Mouse (Mus musculus): ENCODE results near the gene Ank2. TPM values are rescaled to one million over a fixed set of nuclear protein-coding genes. Genes with fewer than 3 reads are reported as not detected.

The Ank2 gene
- polyA plus RNA-seq, 1 experiment from 2014 or later, result 118 TPM

DNA sequence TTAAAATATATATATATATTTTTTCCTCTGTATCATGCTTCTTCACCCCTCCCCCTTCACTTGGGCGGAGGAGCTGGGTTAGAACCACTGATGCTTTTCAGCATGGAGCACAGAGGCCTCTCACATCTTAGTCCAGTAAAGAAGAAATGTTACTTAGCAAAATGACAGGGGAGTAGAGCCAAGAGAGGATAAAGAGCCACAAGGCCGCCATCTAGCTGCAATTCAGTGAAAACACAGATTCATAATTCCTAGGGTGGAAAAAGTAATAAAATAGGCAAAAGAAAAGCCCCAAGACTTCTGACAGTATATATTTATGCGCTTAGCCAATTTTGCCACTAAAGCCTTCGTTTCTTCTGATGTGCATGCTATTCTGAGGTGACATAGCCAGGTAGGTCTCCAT, 503.2 kb downstream of the Ank2 start:
- Histone ChIP-seq H3K36me3 (ENCODE audit: control insufficient read depth, insufficient read depth, low read length) (no peaks in the 10 kb centered on the region), H3K4me1 (replicated peaks; ENCODE audit: control insufficient read depth, insufficient read depth, low read length) (0 out of 2 replicates have a peak, but pooled peaks cover 3% of the 10 kb centered on the region), H3K27me3 (ENCODE audit: control insufficient read depth, insufficient read depth, low read length) (no peaks in the 10 kb centered on the region), H3K27ac (ENCODE audit: low read depth, low read length) (no peak overlapping the region), H3K9me3 (ENCODE audit: control insufficient read depth, low read length) (no peaks in the 10 kb centered on the region), H3K9ac (ENCODE audit: low read depth, low read length) (no peak overlapping the region), H3K4me2 (replicated peaks; ENCODE audit: low read depth, low read length) (no peak overlapping the region), H3K4me3 (ENCODE audit: low read depth, low read length) (no peak overlapping the region)
- WGBS, result 75% methylated on average over 4 of the region's 4 CpGs
- DNase-seq (ENCODE audit: low spot score) (no peak), ATAC-seq (ENCODE audit: low FRiP score) (no peak)

DNA sequence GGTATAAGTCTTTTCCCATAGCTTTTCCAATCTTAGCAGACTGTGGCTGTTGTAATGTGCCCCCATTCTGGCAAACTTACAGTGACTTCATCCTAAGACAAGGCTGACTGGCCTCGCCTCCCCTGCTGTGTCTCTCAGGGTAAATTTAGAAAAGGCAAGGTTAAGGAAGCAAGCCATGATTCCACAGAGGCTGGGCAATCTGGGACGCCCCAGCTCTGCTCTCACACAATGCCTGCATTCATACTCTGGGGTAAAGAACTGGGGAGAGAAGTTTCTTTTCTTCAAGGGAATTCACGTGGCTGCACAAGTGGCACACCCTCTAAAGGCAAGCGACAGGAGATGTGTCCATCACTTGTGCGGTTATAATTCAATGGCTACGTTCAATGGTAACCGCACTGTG, 505.0 kb downstream of the Ank2 start:
- Histone ChIP-seq H3K4me3 (ENCODE audit: low read depth, low read length) (no peak overlapping the region), H3K4me2 (replicated peaks; ENCODE audit: low read depth, low read length) (no peak overlapping the region), H3K27ac (ENCODE audit: low read depth, low read length) (peak overlapping the region; percentile 54; the same call in 1 of the 2 replicates), H3K9ac (ENCODE audit: low read depth, low read length) (no peak overlapping the region), H3K4me1 (replicated peaks; ENCODE audit: control insufficient read depth, insufficient read depth, low read length) (0 out of 2 replicates have a peak, but pooled peaks cover 3% of the 10 kb centered on the region), H3K36me3 (ENCODE audit: control insufficient read depth, insufficient read depth, low read length) (no peaks in the 10 kb centered on the region), H3K9me3 (ENCODE audit: control insufficient read depth, low read length) (no peaks in the 10 kb centered on the region), H3K27me3 (ENCODE audit: control insufficient read depth, insufficient read depth, low read length) (no peaks in the 10 kb centered on the region)
- 44% methylated on average over 7 of the region's 7 CpGs for WGBS
- ATAC-seq (ENCODE audit: low FRiP score) (peak; percentile 36), DNase-seq (ENCODE audit: low spot score) (peak; percentile 34)

DNA sequence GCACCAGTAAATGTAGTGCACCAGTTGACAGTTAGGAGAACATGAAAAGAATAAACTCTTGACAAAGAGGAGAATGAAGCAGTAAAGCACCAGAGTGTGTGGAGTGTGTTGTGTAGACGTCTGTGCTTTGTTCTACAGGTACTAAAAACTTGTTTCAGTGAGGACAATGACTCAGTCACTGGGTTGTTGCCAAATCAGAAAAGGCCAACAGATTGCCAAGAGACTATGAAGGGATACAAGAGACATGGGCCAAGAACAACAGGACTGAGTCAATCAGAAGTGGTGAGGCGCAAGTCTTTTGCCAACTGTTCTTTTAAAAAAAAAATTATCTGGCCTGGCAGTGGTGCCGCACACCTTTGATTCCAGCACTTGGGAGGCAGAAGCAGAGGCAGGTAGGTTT, 509.2 kb downstream of the Ank2 start:
- Histone ChIP-seq H3K4me1 (replicated peaks; ENCODE audit: control insufficient read depth, insufficient read depth, low read length) (no peaks in the 10 kb centered on the region), H3K9ac (ENCODE audit: low read depth, low read length) (no peak overlapping the region), H3K27me3 (ENCODE audit: control insufficient read depth, insufficient read depth, low read length) (no peaks in the 10 kb centered on the region), H3K27ac (ENCODE audit: low read depth, low read length) (no peak overlapping the region), H3K36me3 (ENCODE audit: control insufficient read depth, insufficient read depth, low read length) (no peaks in the 10 kb centered on the region), H3K9me3 (ENCODE audit: control insufficient read depth, low read length) (no peaks in the 10 kb centered on the region), H3K4me3 (ENCODE audit: low read depth, low read length) (no peak overlapping the region), H3K4me2 (replicated peaks; ENCODE audit: low read depth, low read length) (no peak overlapping the region)
- WGBS, result 94% methylated on average over 3 of the region's 3 CpGs
- ATAC-seq (ENCODE audit: low FRiP score), result no peak
- DNase-seq (ENCODE audit: low spot score), result no peak

DNA sequence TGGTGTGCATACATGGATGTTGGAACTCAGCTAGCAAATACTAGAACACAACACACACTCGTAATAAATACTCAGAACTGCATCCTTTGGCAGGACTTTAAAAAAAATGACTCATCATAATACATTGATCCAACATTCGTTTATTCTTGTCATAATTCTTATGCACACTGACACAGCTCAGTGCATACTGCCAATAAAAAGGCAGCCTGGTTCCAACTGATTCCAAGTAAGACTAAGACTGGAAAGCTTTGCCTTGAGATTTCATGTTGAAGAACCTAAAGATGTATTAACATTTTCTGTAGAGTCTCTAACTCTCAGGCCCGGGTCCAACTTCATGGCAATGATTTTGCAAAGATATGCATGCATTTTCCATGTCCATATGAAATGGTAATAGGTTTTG, 512.5 kb downstream of the Ank2 start:
- H3K9me3 ChIP-seq (ENCODE audit: control insufficient read depth, low read length), result no peaks in the 10 kb centered on the region

DNA sequence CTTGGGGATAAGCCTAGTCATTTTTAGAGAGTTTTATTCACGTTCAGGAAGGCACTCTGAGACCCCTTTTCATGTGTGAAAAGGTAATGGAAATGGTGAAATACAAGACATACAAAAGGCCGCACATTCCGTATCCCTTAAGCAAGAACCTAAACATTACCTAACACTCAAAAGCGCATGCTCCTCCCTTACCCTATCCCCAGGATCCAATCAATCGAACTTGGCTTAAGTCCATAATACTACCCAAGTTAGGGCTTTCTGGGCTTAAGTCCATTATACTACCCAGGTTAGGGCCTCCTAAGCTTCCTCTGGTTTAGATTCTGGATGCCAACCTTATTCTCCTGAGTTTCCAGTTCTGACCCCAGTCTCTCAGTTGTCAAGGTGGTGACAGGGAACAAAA, 516.3 kb downstream of the Ank2 start:
- Histone ChIP-seq H3K36me3 (ENCODE audit: control insufficient read depth, insufficient read depth, low read length) (no peaks in the 10 kb centered on the region), H3K9me3 (ENCODE audit: control insufficient read depth, low read length) (no peaks in the 10 kb centered on the region), H3K4me3 (ENCODE audit: low read depth, low read length) (no peak overlapping the region), H3K27me3 (ENCODE audit: control insufficient read depth, insufficient read depth, low read length) (no peaks in the 10 kb centered on the region), H3K9ac (ENCODE audit: low read depth, low read length) (no peak overlapping the region), H3K4me2 (replicated peaks; ENCODE audit: low read depth, low read length) (no peak overlapping the region), H3K4me1 (replicated peaks; ENCODE audit: control insufficient read depth, insufficient read depth, low read length) (no peaks in the 10 kb centered on the region), H3K27ac (ENCODE audit: low read depth, low read length) (no peak overlapping the region)
- ATAC-seq (ENCODE audit: low FRiP score) (no peak), DNase-seq (ENCODE audit: low spot score) (no peak)
- 86% methylated on average over 5 of the region's 5 CpGs for WGBS

More for the DNA sequence above, 512.5 kb downstream of the Ank2 start:
- Histone ChIP-seq H3K27ac (ENCODE audit: low read depth, low read length) (no peak overlapping the region), H3K36me3 (ENCODE audit: control insufficient read depth, insufficient read depth, low read length) (no peaks in the 10 kb centered on the region), H3K4me3 (ENCODE audit: low read depth, low read length) (no peak overlapping the region), H3K4me2 (replicated peaks; ENCODE audit: low read depth, low read length) (no peak overlapping the region), H3K27me3 (ENCODE audit: control insufficient read depth, insufficient read depth, low read length) (no peaks in the 10 kb centered on the region), H3K4me1 (replicated peaks; ENCODE audit: control insufficient read depth, insufficient read depth, low read length) (no peaks in the 10 kb centered on the region), H3K9ac (ENCODE audit: low read depth, low read length) (no peak overlapping the region)
- 82% methylated on average over 3 of the region's 3 CpGs for WGBS
- ATAC-seq (ENCODE audit: low FRiP score), result no peak
- DNase-seq (ENCODE audit: low spot score), result no peak

DNA sequence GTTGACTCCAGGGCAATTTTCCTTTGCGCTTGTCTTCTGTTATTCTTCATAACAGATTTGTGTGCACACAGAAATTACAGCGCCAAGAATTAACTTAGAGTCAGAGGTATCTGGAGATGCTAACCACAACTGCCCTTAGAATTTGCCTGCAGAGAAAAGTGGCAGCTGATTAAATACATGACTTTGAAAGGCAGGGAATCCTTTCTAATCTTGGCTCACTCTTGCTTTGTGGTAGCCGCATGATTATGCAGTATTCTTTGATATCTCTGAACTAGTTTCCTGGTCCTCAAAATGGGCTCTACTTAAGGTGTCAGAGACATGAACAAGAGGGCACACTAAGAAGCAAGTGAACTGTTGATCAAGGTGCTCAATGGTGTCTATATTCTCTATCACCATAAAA, 518.0 kb downstream of the Ank2 start:
- Histone ChIP-seq H3K4me3 (ENCODE audit: low read depth, low read length) (no peak overlapping the region), H3K4me2 (replicated peaks; ENCODE audit: low read depth, low read length) (no peak overlapping the region), H3K27me3 (ENCODE audit: control insufficient read depth, insufficient read depth, low read length) (no peaks in the 10 kb centered on the region), H3K9ac (ENCODE audit: low read depth, low read length) (no peak overlapping the region), H3K9me3 (ENCODE audit: control insufficient read depth, low read length) (no peaks in the 10 kb centered on the region), H3K27ac (ENCODE audit: low read depth, low read length) (no peak overlapping the region), H3K36me3 (ENCODE audit: control insufficient read depth, insufficient read depth, low read length) (no peaks in the 10 kb centered on the region), H3K4me1 (replicated peaks; ENCODE audit: control insufficient read depth, insufficient read depth, low read length) (no peaks in the 10 kb centered on the region)
- 98% methylated on average over 3 of the region's 3 CpGs for WGBS
- ATAC-seq (ENCODE audit: low FRiP score), result no peak
- DNase-seq (ENCODE audit: low spot score), result no peak

DNA sequence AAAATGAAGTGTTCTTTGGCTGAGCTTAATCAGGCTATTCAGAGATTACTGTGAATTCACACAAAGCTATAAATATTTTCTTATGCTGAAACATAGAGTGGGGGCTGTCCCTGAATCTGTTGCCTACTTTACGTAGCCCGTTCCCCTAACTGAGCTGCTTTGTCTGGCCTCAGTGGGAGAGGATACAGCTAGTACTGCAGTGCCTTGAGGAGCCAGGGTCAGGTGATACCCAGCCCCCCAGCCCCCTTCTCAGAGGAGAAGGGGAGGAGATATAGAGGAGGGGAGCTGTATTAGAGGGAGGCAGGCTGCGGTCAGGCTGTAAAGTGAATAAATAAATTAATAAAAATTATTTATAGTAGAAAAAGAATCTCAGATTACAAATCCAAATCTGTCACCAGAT, 519.5 kb downstream of the Ank2 start:
- ATAC-seq (ENCODE audit: low FRiP score) (0 out of 2 replicates have a peak, but pooled peaks have one; percentile 52), DNase-seq (ENCODE audit: low spot score) (no peak)
- Histone ChIP-seq H3K27ac (ENCODE audit: low read depth, low read length) (no peak overlapping the region), H3K27me3 (ENCODE audit: control insufficient read depth, insufficient read depth, low read length) (no peaks in the 10 kb centered on the region), H3K4me3 (ENCODE audit: low read depth, low read length) (no peak overlapping the region), H3K36me3 (ENCODE audit: control insufficient read depth, insufficient read depth, low read length) (no peaks in the 10 kb centered on the region), H3K9me3 (ENCODE audit: control insufficient read depth, low read length) (no peaks in the 10 kb centered on the region), H3K4me2 (replicated peaks; ENCODE audit: low read depth, low read length) (no peak overlapping the region), H3K4me1 (replicated peaks; ENCODE audit: control insufficient read depth, insufficient read depth, low read length) (no peaks in the 10 kb centered on the region), H3K9ac (ENCODE audit: low read depth, low read length) (no peak overlapping the region)
- WGBS, result 81% methylated on average over 3 of the region's 3 CpGs

DNA sequence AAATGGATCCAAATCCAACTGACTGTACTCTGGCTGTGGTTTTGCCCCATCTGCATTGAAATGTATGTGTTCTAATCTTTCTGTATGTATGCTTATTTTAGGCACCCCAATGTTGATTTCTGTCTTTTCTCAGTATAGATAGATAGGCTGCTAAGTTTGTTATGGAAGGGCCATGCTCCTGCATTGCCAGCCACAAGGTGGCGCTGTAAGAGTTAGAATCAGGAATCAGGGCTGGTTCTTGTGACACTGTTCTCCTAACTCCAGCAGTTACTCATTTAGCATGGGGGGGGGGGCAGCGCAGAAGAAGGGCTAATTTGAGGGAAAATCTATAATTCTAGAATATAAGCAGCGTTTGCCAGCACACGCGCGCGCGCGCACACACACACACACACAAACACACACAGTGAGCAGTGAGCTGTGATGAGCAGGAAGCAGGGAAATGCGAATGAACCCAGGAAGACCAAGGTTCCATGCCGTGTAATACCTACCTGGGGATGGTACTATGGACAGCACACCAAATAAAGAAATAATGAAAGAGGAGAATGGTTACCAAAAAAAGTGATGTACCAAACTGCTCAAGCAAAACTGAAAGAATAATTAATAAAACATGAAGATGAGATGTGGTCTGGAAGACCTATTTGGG, 520.3 kb downstream of the Ank2 start:
- DNase-seq (ENCODE audit: low spot score), result peak; percentile 79
- Histone ChIP-seq H3K9ac (ENCODE audit: low read depth, low read length) (no peak overlapping the region), H3K27me3 (ENCODE audit: control insufficient read depth, insufficient read depth, low read length) (no peaks in the 10 kb centered on the region), H3K36me3 (ENCODE audit: control insufficient read depth, insufficient read depth, low read length) (no peaks in the 10 kb centered on the region), H3K4me1 (replicated peaks; ENCODE audit: control insufficient read depth, insufficient read depth, low read length) (no peaks in the 10 kb centered on the region), H3K27ac (ENCODE audit: low read depth, low read length) (no peak overlapping the region), H3K4me3 (ENCODE audit: low read depth, low read length) (no peak overlapping the region), H3K9me3 (ENCODE audit: control insufficient read depth, low read length) (no peaks in the 10 kb centered on the region), H3K4me2 (replicated peaks; ENCODE audit: low read depth, low read length) (no peak overlapping the region)
- WGBS, result 51% methylated on average over 11 of the region's 11 CpGs
- ATAC-seq (ENCODE audit: low FRiP score), result peak; percentile 56; the same call in 1 of the 2 replicates

DNA sequence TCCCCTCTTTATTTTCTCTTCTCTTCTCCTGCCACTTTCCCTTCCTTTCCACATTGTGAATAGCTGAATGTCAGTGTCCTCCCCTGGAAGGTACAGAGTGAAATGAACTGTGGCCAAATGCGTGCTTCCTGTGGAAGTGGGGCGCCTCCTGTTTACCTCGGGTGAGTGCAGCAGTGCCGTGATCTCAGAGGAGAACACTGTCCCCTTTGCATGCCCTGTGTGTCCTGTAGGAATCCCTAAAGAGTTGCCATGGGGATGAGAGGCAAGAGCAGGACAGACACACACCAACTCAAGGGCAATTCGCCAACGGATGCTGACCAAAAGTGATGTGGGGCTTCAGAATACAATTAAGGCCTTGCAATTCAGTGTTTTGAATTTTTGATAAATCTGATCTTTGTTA, 521.8 kb downstream of the Ank2 start:
- WGBS, result 56% methylated on average over 6 of the region's 6 CpGs
- ATAC-seq (ENCODE audit: low FRiP score) (peak; percentile 34; the same call in 1 of the 2 replicates), DNase-seq (ENCODE audit: low spot score) (no peak)
- Histone ChIP-seq H3K4me1 (replicated peaks; ENCODE audit: control insufficient read depth, insufficient read depth, low read length) (no peaks in the 10 kb centered on the region), H3K4me3 (ENCODE audit: low read depth, low read length) (no peak overlapping the region), H3K27me3 (ENCODE audit: control insufficient read depth, insufficient read depth, low read length) (no peaks in the 10 kb centered on the region), H3K4me2 (replicated peaks; ENCODE audit: low read depth, low read length) (no peak overlapping the region), H3K9ac (ENCODE audit: low read depth, low read length) (no peak overlapping the region), H3K9me3 (ENCODE audit: control insufficient read depth, low read length) (no peaks in the 10 kb centered on the region), H3K27ac (ENCODE audit: low read depth, low read length) (no peak overlapping the region), H3K36me3 (ENCODE audit: control insufficient read depth, insufficient read depth, low read length) (no peaks in the 10 kb centered on the region)

All from hindbrain, embryonic 11.5 days (tissue).